Mouse (Mus musculus) olfactory bulb, adult 2 months (tissue): ENCODE data around the gene Tbc1d16.

ENCODE experiments used
- CTCF ChIP-seq: fragments of 200-500 bp; IDR thresholded peaks from 2 replicates; pipeline ENCODE4 v1.5.1; 2012; ENCODE audit warnings: low read depth, mild to moderate bottlenecking, low read length, moderate library complexity; ENCODE audit not compliant: insufficient read depth
- POLR2A ChIP-seq: fragments of 200-500 bp; IDR thresholded peaks from 2 replicates; pipeline ENCODE4 v1.6.1; 2012; ENCODE audit warnings: mild to moderate bottlenecking, low read depth, low read length, moderate library complexity; ENCODE audit not compliant: insufficient read depth

- peak; percentile 92 for TF ChIP-seq CTCF
- TF ChIP-seq POLR2A = peak; percentile 58
Measured at GRCm38 (mm10) chr11:119267768-119268556, 39.7 kb upstream of the Tbc1d16 start, which contains the start of gene Gaa.
